Mouse (Mus musculus) embryo, embryonic 9.5 days (tissue): ENCODE data around the gene Vmn2r40.
"Not testable (repeated sequence)": the region's sequence is repeated elsewhere in the genome, so short reads cannot be mapped to it uniquely, and the experiment has no call there.

Experiments
- DNase-seq: peaks from one replicate; pipeline ENCODE4 v3.0.0-alpha.2; 2017; ENCODE audit errors: extremely low spot score

Gene Vmn2r40

GRCm38 (mm10) chr7:8931335-8931734 is at the start of gene Vmn2r40:
Gene Vmn2r40, minus strand, starts transcription at chr7:8931435.
- DNase-seq: not testable (repeated sequence)
